Mouse (Mus musculus) brain, embryonic 14.5 days (tissue): ENCODE data around the gene Klrb1a.
"Not testable (repeated sequence)": the region's sequence is repeated elsewhere in the genome, so short reads cannot be mapped to it uniquely, and the experiment has no call there.

Experiments used
- CTCF ChIP-seq: fragments of 200-500 bp; IDR thresholded peaks from 2 replicates; pipeline ENCODE4 v1.5.1; 2012; ENCODE audit warnings: inconsistent platforms, mild to moderate bottlenecking, moderate library complexity, borderline replicate concordance; ENCODE audit not compliant: insufficient read depth, insufficient read length; ENCODE audit errors: extremely low read depth
- POLR2A ChIP-seq: fragments of 200-500 bp; IDR thresholded peaks from 2 replicates; pipeline ENCODE4 v1.6.1; 2012; ENCODE audit warnings: mild to moderate bottlenecking, inconsistent platforms, borderline replicate concordance; ENCODE audit not compliant: poor library complexity, insufficient read depth, insufficient read length, severe bottlenecking; ENCODE audit errors: extremely low read depth

GRCm38 (mm10) chr6:128645708-128646107 is 22.4 kb upstream of the Klrb1a start:
- TF ChIP-seq CTCF, POLR2A: not testable (repeated sequence)
